Mouse (Mus musculus): ENCODE data around the gene Nrip2. TPM values are rescaled to one million over a fixed set of nuclear protein-coding genes. Genes with fewer than 3 reads are reported as not detected.

Nrip2 gene
- polyA plus RNA-seq, 1 experiment from 2014 or later: not detected

- H3K27ac ChIP-seq: no peak overlapping the region
- WGBS (ENCODE audit: missing documents): 13% methylated on average over 10 of the region's 10 CpGs
- H3K36me3 ChIP-seq (ENCODE audit: inconsistent target): peaks cover 30% of the 10 kb centered on the region
- peaks cover 15% of the 10 kb centered on the region; the same call in 1 of the 2 replicates for H3K79me2 ChIP-seq (ENCODE audit: inconsistent target)
- H3K4me3 ChIP-seq (ENCODE audit: inconsistent target): peak overlapping the region; percentile 60
Measured at GRCm38 (mm10) chr6:128437288-128437687, 38.2 kb downstream of the Nrip2 start.

- Histone ChIP-seq H3K36me3 (ENCODE audit: inconsistent target) (peaks cover 25% of the 10 kb centered on the region; the same call in 1 of the 2 replicates), H3K79me2 (ENCODE audit: inconsistent target) (peaks cover 15% of the 10 kb centered on the region; the same call in 1 of the 2 replicates), H3K4me3 (ENCODE audit: inconsistent target) (peak overlapping the region; percentile 60), H3K27ac (no peak overlapping the region)
- under 1% methylated on average over 51 of the region's 52 CpGs for WGBS (ENCODE audit: missing documents)
Measured at GRCm38 (mm10) chr6:128437731-128438316, 38.7 kb downstream of the Nrip2 start.

GRCm38 (mm10) chr6:128438317-128438870 lies 39.3 kb downstream of the Nrip2 start, which contains the start of gene Fkbp4:
Gene Fkbp4, minus strand, starts transcription at chr6:128438677.
- peak within 1 kb of the TSS; percentile 60 for H3K4me3 ChIP-seq (ENCODE audit: inconsistent target)
- no peak within 1 kb of the TSS for H3K27ac ChIP-seq
- peaks cover 19% of the 10 kb centered on the region; the same call in 1 of the 2 replicates for H3K36me3 ChIP-seq (ENCODE audit: inconsistent target)
- peaks cover 15% of the 10 kb centered on the region; the same call in 1 of the 2 replicates for H3K79me2 ChIP-seq (ENCODE audit: inconsistent target)
- WGBS (ENCODE audit: missing documents): under 1% methylated on average over 66 of the region's 67 CpGs

GRCm38 (mm10) chr6:128438871-128439341 lies 39.8 kb downstream of the Nrip2 start:
- H3K27ac ChIP-seq: no peak overlapping the region
- H3K79me2 ChIP-seq (ENCODE audit: inconsistent target): peaks cover 15% of the 10 kb centered on the region; the same call in 1 of the 2 replicates
- H3K36me3 ChIP-seq (ENCODE audit: inconsistent target): peaks cover 14% of the 10 kb centered on the region; the same call in 1 of the 2 replicates
- WGBS (ENCODE audit: missing documents): 17% methylated on average over 18 of the region's 18 CpGs
- peak overlapping the region; percentile 37 for H3K4me3 ChIP-seq (ENCODE audit: inconsistent target)

GRCm38 (mm10) chr6:128440238-128440637 lies 41.1 kb downstream of the Nrip2 start:
- Histone ChIP-seq H3K4me3 (ENCODE audit: inconsistent target) (no peak overlapping the region), H3K27ac (no peak overlapping the region), H3K79me2 (ENCODE audit: inconsistent target) (peaks cover 15% of the 10 kb centered on the region; the same call in 1 of the 2 replicates), H3K36me3 (ENCODE audit: inconsistent target) (peaks cover 3% of the 10 kb centered on the region; the same call in 1 of the 2 replicates)
- WGBS (ENCODE audit: missing documents): 96% methylated on average over 2 of the region's 2 CpGs

GRCm38 (mm10) chr6:128445761-128446535 lies 46.9 kb downstream of the Nrip2 start:
- 23% methylated on average over 14 of the region's 14 CpGs for WGBS (ENCODE audit: missing documents)
- Histone ChIP-seq H3K4me3 (ENCODE audit: inconsistent target) (no peak overlapping the region), H3K27ac (no peak overlapping the region), H3K79me2 (ENCODE audit: inconsistent target) (no peaks in the 10 kb centered on the region), H3K36me3 (ENCODE audit: inconsistent target) (no peaks in the 10 kb centered on the region)

- 86% methylated on average over 5 of the region's 5 CpGs for WGBS (ENCODE audit: missing documents)
- Histone ChIP-seq H3K4me3 (ENCODE audit: inconsistent target) (no peak overlapping the region), H3K79me2 (ENCODE audit: inconsistent target) (no peaks in the 10 kb centered on the region), H3K27ac (no peak overlapping the region), H3K36me3 (ENCODE audit: inconsistent target) (no peaks in the 10 kb centered on the region)
Measured at GRCm38 (mm10) chr6:128447063-128447462, 48.0 kb downstream of the Nrip2 start.

- Histone ChIP-seq H3K79me2 (ENCODE audit: inconsistent target) (no peaks in the 10 kb centered on the region), H3K27ac (no peak overlapping the region), H3K36me3 (ENCODE audit: inconsistent target) (no peaks in the 10 kb centered on the region), H3K4me3 (ENCODE audit: inconsistent target) (no peak overlapping the region)
- WGBS (ENCODE audit: missing documents): 83% methylated on average over 12 of the region's 12 CpGs
Measured at GRCm38 (mm10) chr6:128455835-128456605, 56.9 kb downstream of the Nrip2 start.

GRCm38 (mm10) chr6:128457186-128457585 lies 58.1 kb downstream of the Nrip2 start:
- Histone ChIP-seq H3K27ac (no peak overlapping the region), H3K4me3 (ENCODE audit: inconsistent target) (no peak overlapping the region), H3K79me2 (ENCODE audit: inconsistent target) (no peaks in the 10 kb centered on the region), H3K36me3 (ENCODE audit: inconsistent target) (no peaks in the 10 kb centered on the region)
- 88% methylated on average over 4 of the region's 5 CpGs for WGBS (ENCODE audit: missing documents)

- 54% methylated on average over 2 of the region's 2 CpGs for WGBS (ENCODE audit: missing documents)
- Histone ChIP-seq H3K36me3 (ENCODE audit: inconsistent target) (no peaks in the 10 kb centered on the region), H3K4me3 (ENCODE audit: inconsistent target) (no peak overlapping the region), H3K79me2 (ENCODE audit: inconsistent target) (no peaks in the 10 kb centered on the region), H3K27ac (no peak overlapping the region)
Measured at GRCm38 (mm10) chr6:128460321-128460720, 61.2 kb downstream of the Nrip2 start.

- H3K79me2 ChIP-seq (ENCODE audit: inconsistent target): no peaks in the 10 kb centered on the region
- 91% methylated on average over 14 of the region's 14 CpGs for WGBS (ENCODE audit: missing documents)
- H3K27ac ChIP-seq: no peak overlapping the region
- H3K4me3 ChIP-seq (ENCODE audit: inconsistent target): no peak overlapping the region
- no peaks in the 10 kb centered on the region for H3K36me3 ChIP-seq (ENCODE audit: inconsistent target)
Measured at GRCm38 (mm10) chr6:128460729-128461503, 61.8 kb downstream of the Nrip2 start.

GRCm38 (mm10) chr6:128461606-128462005 lies 62.5 kb downstream of the Nrip2 start:
- Histone ChIP-seq H3K79me2 (ENCODE audit: inconsistent target) (no peaks in the 10 kb centered on the region), H3K36me3 (ENCODE audit: inconsistent target) (no peaks in the 10 kb centered on the region), H3K4me3 (ENCODE audit: inconsistent target) (no peak overlapping the region), H3K27ac (no peak overlapping the region)

- H3K36me3 ChIP-seq (ENCODE audit: inconsistent target): no peaks in the 10 kb centered on the region
- 58% methylated on average over 4 of the region's 4 CpGs for WGBS (ENCODE audit: missing documents)
- no peak overlapping the region for H3K27ac ChIP-seq
- no peaks in the 10 kb centered on the region for H3K79me2 ChIP-seq (ENCODE audit: inconsistent target)
- H3K4me3 ChIP-seq (ENCODE audit: inconsistent target): no peak overlapping the region
Measured at GRCm38 (mm10) chr6:128464996-128465395, 65.9 kb downstream of the Nrip2 start.
